In genomic region chr11:68436376-68436775, GRCm38 (mm10) we compare ENCODE assay signal across 16 mouse cellular contexts. TPM values are rescaled to one million over a fixed set of nuclear protein-coding genes. Genes with fewer than 3 reads are reported as not detected.
"Had no signal": no experiment of that assay in that cellular context is flagged by ENCODE, and none has a peak within 500 bp of the region (broad histone marks: within the 10 kb centered on the region; RNA-seq: fewer than 3 reads in every experiment).

No protein-coding gene starts in this region.

- H3K36me3 ChIP-seq: liver, embryonic 13.5 days; midbrain, embryonic 12.5 days; midbrain, embryonic 15.5 days had no signal

- DNase-seq: kidney, adult 2 months; kidney, postnatal 25 days; layer of hippocampus, postnatal 36 days; liver, embryonic 13.5 days; lung, adult 2 months; right cerebral cortex, adult 18-20 months; right cerebral cortex, postnatal 14 days; right cerebral cortex, postnatal 4 days; thymus, adult 18-20 months; thymus, postnatal 36 days had no signal

- H3K4me2 ChIP-seq: liver, embryonic 13.5 days; midbrain, embryonic 12.5 days; midbrain, embryonic 15.5 days had no signal

- H3K9ac ChIP-seq: liver, embryonic 13.5 days; midbrain, embryonic 12.5 days; midbrain, embryonic 15.5 days had no signal

- H3K4me3 ChIP-seq: left cerebral cortex, adult 2 months; liver, embryonic 13.5 days; midbrain, embryonic 12.5 days; midbrain, embryonic 15.5 days had no signal

- H3K27ac ChIP-seq: kidney, postnatal 0 days; left cerebral cortex, adult 2 months; liver, embryonic 13.5 days; macrophage; midbrain, embryonic 12.5 days; midbrain, embryonic 15.5 days had no signal

- H3K9me3 ChIP-seq: liver, embryonic 13.5 days; midbrain, embryonic 12.5 days; midbrain, embryonic 15.5 days had no signal

- ATAC-seq: midbrain, embryonic 15.5 days had no signal

RNA-seq across cellular contexts. Expression of gene Ntn1, which starts 35.8 kb away (rescaled TPM):
- total RNA-seq: megakaryocyte, adult 5-6 weeks had no signal
